Mouse (Mus musculus): Measurements from ENCODE around the gene Zfp93. TPM values are rescaled to one million over a fixed set of nuclear protein-coding genes. Genes with fewer than 3 reads are reported as not detected.

Zfp93 gene
- polyA plus RNA-seq (2016; fragmentation: Nextera tagmentation; extraction: Ambion mirVana), result 7.3 and 8.7 TPM in 2 replicates

DNA sequence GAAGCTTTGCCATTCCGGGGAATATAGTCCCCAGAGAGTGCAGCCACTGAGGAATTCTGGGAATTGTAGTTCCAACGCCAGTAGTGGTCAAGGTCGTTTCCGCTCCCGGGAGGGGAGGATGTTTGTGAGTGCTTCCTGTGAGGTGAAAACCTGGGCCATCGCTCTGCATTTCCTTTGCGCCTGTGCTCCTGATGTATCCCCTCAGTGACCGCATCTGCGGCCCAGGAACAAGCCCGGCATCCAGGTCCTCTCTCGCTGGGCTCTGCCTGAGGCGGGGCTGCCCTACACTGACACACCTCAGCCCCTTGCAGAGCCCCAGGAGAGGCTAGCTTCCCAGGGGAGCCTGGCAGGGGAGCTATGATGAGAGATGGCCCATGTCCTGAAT lies at the start of gene Zfp93:
Gene Zfp93, plus strand, starts transcription at position 133 of the 385 bp plus-strand sequence.
- ATAC-seq (ENCODE audit: low FRiP score), result peak; percentile 93
- Histone ChIP-seq H3K4me2 (replicated peaks) (peak within 1 kb of the TSS; percentile 77), H3K4me1 (0 out of 2 replicates have a peak, but pooled peaks cover 5% of the 10 kb centered on the region), H3K9ac (peak within 1 kb of the TSS; percentile 78), H3K4me3 (peak within 1 kb of the TSS; percentile 56), H3K27me3 (no peaks in the 10 kb centered on the region), H3K36me3 (peaks cover 20% of the 10 kb centered on the region), H3K9me3 (replicated peaks) (no peaks in the 10 kb centered on the region), H3K27ac (peak within 1 kb of the TSS; percentile 80)
- WGBS, result under 1% methylated on average over 12 of the region's 12 CpGs

GRCm38 (mm10) chr7:24237040-24237791 lies 33.0 kb upstream of the Zfp93 start, which contains the start of gene Zfp109:
Gene Zfp109 (minus strand): TSS chr7:24237560.
- peak within 1 kb of the TSS; percentile 68 for H3K4me3 ChIP-seq
- H3K9me3 ChIP-seq (replicated peaks), result no peaks in the 10 kb centered on the region
- WGBS, result 6% methylated on average over 28 of the region's 28 CpGs
- peaks cover 13% of the 10 kb centered on the region; the same call in 1 of the 2 replicates for H3K36me3 ChIP-seq
- peak; percentile 86 for ATAC-seq (ENCODE audit: low FRiP score)
- H3K9ac ChIP-seq, result peak within 1 kb of the TSS; percentile 73
- no peak within 1 kb of the TSS for H3K27ac ChIP-seq
- peak within 1 kb of the TSS; percentile 62 for H3K4me2 ChIP-seq (replicated peaks)
- H3K27me3 ChIP-seq, result peaks cover 2% of the 10 kb centered on the region; the same call in 1 of the 2 replicates
- H3K4me1 ChIP-seq, result peaks cover 7% of the 10 kb centered on the region

DNA sequence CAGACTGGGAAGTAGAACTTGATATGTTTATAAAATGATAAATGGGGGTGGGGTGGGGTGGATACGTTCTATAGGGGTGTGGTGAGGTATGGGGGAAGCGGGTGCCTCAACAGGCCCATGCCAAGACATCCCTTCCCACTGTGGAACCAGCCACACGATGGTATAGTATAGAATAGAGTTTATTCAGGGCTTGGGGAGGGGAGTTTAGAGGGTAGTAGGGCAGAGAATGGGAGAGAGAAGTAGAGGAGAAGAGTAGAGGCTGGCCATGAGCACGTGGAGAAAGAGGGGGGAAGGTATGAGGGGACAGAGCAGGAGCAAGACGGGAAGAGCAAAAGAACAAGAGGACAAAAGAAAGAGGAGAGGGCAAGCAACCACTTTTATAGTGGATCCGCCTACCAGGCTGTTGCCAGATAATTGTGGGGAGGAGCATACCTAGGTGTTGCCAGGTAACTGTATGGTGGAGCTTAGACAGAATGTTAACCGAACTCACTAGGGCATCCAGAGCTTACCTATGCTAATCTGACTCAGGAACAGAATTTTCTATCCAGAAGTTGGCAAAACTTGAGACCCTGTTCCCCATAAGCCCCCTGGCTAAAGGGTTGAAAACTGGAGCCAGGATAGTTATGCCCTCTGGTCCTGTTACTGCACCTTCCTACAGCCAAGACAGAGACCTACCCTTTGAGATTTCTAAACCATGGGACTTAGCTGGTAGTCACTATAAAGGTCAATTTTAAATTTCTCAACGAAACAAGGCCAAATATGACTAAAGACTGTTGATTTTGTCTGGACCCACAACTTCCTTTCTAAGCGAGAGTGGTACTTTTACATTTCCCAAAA lies 16.2 kb upstream of the Zfp93 start:
- peak overlapping the region; percentile 65 for H3K4me2 ChIP-seq (replicated peaks)
- ATAC-seq (ENCODE audit: low FRiP score), result peak; percentile 72
- WGBS, result 65% methylated on average over 9 of the region's 9 CpGs
- H3K9me3 ChIP-seq (replicated peaks), result no peaks in the 10 kb centered on the region
- H3K9ac ChIP-seq, result no peak overlapping the region
- H3K36me3 ChIP-seq, result no peaks in the 10 kb centered on the region
- H3K4me3 ChIP-seq, result peak overlapping the region; percentile 49
- H3K4me1 ChIP-seq, result peaks cover 12% of the 10 kb centered on the region
- no peak overlapping the region for H3K27ac ChIP-seq
- no peaks in the 10 kb centered on the region for H3K27me3 ChIP-seq

DNA sequence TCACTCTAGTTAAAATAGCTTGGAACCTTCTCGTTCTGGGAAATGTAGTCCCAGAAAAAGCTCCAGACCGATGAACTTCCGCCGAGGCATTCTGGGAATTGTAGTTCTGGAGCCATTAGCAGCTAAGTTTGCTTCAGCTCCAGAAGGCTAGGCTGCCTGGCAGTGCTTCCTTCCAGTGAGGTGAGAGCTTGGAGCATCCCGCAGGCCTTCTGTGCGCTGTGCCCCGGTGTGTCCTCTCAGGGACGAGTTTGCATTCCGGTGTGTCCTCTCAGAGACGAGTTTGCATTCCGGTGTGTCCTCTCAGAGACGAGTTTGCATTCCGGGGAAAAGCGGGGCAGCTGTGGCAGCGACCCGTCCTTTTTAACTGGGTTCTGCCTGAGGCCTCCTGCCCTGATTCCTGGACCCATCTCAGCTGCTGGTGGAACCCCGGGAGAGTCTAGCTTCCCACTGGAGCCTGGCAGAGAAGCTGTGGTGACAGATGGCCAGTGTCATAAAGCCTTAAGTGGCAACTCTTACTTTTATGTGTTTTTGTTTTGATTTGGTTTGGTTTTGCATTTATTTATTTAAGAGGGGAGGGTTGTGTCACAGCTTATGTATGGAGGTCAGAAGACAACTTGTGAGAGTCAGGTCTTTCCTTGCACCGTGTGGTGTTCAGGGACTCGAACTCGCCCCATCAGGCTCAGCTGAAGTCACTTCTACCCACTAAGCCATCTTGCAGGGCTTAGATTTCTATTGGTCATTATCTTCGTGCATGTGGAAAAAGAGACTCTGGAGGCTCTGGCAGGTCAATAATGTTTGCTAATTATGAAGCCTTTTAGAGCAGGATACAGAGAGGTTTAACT lies 15.4 kb upstream of the Zfp93 start, which contains the start of gene Zfp108:
Gene Zfp108, plus strand, starts transcription at position 162 of the 842 bp plus-strand sequence.
- H3K4me2 ChIP-seq (replicated peaks), result peak within 1 kb of the TSS; percentile 65
- no peaks in the 10 kb centered on the region for H3K27me3 ChIP-seq
- peak within 1 kb of the TSS; percentile 49 for H3K4me3 ChIP-seq
- peaks cover 12% of the 10 kb centered on the region for H3K4me1 ChIP-seq
- peak within 1 kb of the TSS; percentile 68 for H3K9ac ChIP-seq
- H3K27ac ChIP-seq, result peak within 1 kb of the TSS; percentile 49; the same call in 1 of the 2 replicates
- H3K9me3 ChIP-seq (replicated peaks), result no peaks in the 10 kb centered on the region
- peak; percentile 89 for ATAC-seq (ENCODE audit: low FRiP score)
- peaks cover 3% of the 10 kb centered on the region; the same call in 1 of the 2 replicates for H3K36me3 ChIP-seq
- WGBS, result 21% methylated on average over 21 of the region's 21 CpGs

DNA sequence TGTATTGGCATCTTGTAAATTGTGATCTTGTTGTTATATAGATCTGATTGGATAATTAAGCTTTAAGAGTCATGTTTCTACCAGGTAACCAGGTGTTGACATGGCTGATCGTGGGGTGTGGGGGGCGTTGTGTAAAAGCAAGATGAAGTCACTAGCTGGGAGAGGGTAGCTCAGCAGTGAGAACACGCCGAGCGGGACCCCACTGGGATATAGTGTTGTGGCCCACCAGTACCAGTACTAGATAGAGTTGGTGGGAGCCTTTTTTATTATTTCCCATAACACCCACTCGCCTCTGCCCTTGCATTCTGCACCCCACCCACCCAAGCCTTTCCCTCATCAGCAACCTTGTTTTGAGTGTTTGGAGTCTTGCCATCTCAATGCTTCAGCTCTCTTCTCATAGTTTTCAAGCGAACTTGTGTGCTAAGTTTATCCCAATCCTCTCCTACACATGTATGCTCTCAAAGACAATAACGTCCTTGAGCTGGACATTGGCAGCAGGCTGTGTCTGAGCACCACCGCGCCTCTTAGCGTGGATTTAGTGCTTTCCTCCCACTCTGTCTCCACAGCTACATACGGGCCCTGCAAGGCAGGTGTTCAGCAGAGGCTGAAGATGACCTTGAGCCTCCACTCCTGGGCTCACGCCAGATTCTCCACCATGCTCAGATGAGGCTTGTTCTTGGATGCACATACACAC lies 10.8 kb upstream of the Zfp93 start:
- H3K27ac ChIP-seq, result no peak overlapping the region
- ATAC-seq (ENCODE audit: low FRiP score), result no peak
- H3K4me1 ChIP-seq, result peaks cover 8% of the 10 kb centered on the region
- 85% methylated on average over 13 of the region's 13 CpGs for WGBS
- no peaks in the 10 kb centered on the region for H3K27me3 ChIP-seq
- no peak overlapping the region for H3K9ac ChIP-seq
- peaks cover 19% of the 10 kb centered on the region for H3K36me3 ChIP-seq
- no peak overlapping the region for H3K4me3 ChIP-seq
- no peaks in the 10 kb centered on the region for H3K9me3 ChIP-seq (replicated peaks)
- H3K4me2 ChIP-seq (replicated peaks), result no peak overlapping the region

GRCm38 (mm10) chr7:24260000-24260312 lies 10.3 kb upstream of the Zfp93 start:
- peaks cover 19% of the 10 kb centered on the region for H3K36me3 ChIP-seq
- H3K9me3 ChIP-seq (replicated peaks), result no peaks in the 10 kb centered on the region
- H3K27ac ChIP-seq, result no peak overlapping the region
- H3K4me1 ChIP-seq, result peaks cover 6% of the 10 kb centered on the region
- no peaks in the 10 kb centered on the region for H3K27me3 ChIP-seq
- no peak overlapping the region for H3K9ac ChIP-seq
- 89% methylated on average over 4 of the region's 4 CpGs for WGBS
- no peak overlapping the region for H3K4me2 ChIP-seq (replicated peaks)
- ATAC-seq (ENCODE audit: low FRiP score), result no peak
- no peak overlapping the region for H3K4me3 ChIP-seq

- Histone ChIP-seq H3K27ac (no peak overlapping the region), H3K9ac (no peak overlapping the region), H3K36me3 (peaks cover 1% of the 10 kb centered on the region; the same call in 1 of the 2 replicates), H3K4me1 (0 out of 2 replicates have a peak, but pooled peaks cover 5% of the 10 kb centered on the region), H3K9me3 (replicated peaks) (no peaks in the 10 kb centered on the region), H3K4me3 (no peak overlapping the region), H3K4me2 (replicated peaks) (no peak overlapping the region), H3K27me3 (no peaks in the 10 kb centered on the region)
- no peak for ATAC-seq (ENCODE audit: low FRiP score)
- WGBS, result 70% methylated on average over 24 of the region's 24 CpGs
These were observed 1.8 kb upstream of the Zfp93 start for GRCm38 (mm10) chr7:24268176-24269155.

- no peak overlapping the region for H3K4me3 ChIP-seq
- WGBS, result 84% methylated on average over 3 of the region's 3 CpGs
- H3K36me3 ChIP-seq, result peaks cover 9% of the 10 kb centered on the region
- peak; percentile 17; the same call in 1 of the 2 replicates for ATAC-seq (ENCODE audit: low FRiP score)
- H3K4me2 ChIP-seq (replicated peaks), result no peak overlapping the region
- H3K4me1 ChIP-seq, result 0 out of 2 replicates have a peak, but pooled peaks cover 5% of the 10 kb centered on the region
- no peaks in the 10 kb centered on the region for H3K27me3 ChIP-seq
- no peak overlapping the region for H3K27ac ChIP-seq
- H3K9me3 ChIP-seq (replicated peaks), result no peaks in the 10 kb centered on the region
- H3K9ac ChIP-seq, result no peak overlapping the region
These were observed 964 bp upstream of the Zfp93 start for GRCm38 (mm10) chr7:24269256-24269655.

- 33% methylated on average over 7 of the region's 7 CpGs for WGBS
- H3K27me3 ChIP-seq, result no peaks in the 10 kb centered on the region
- peak overlapping the region; percentile 77 for H3K4me2 ChIP-seq (replicated peaks)
- 0 out of 2 replicates have a peak, but pooled peaks cover 5% of the 10 kb centered on the region for H3K4me1 ChIP-seq
- H3K9ac ChIP-seq, result peak overlapping the region; percentile 78
- H3K4me3 ChIP-seq, result peak overlapping the region; percentile 56
- peak; percentile 77 for ATAC-seq (ENCODE audit: low FRiP score)
- peak overlapping the region; percentile 80; the same call in 1 of the 2 replicates for H3K27ac ChIP-seq
- H3K9me3 ChIP-seq (replicated peaks), result no peaks in the 10 kb centered on the region
- peaks cover 15% of the 10 kb centered on the region for H3K36me3 ChIP-seq
These were observed 443 bp upstream of the Zfp93 start for GRCm38 (mm10) chr7:24269667-24270287.

- ATAC-seq (ENCODE audit: low FRiP score), result no peak
- H3K9ac ChIP-seq, result no peak overlapping the region
- H3K9me3 ChIP-seq (replicated peaks), result no peaks in the 10 kb centered on the region
- H3K4me1 ChIP-seq, result 0 out of 2 replicates have a peak, but pooled peaks cover 5% of the 10 kb centered on the region
- H3K27me3 ChIP-seq, result no peaks in the 10 kb centered on the region
- H3K36me3 ChIP-seq, result peaks cover 28% of the 10 kb centered on the region
- no peak overlapping the region for H3K4me2 ChIP-seq (replicated peaks)
- WGBS, result 92% methylated on average over 6 of the region's 6 CpGs
- no peak overlapping the region for H3K4me3 ChIP-seq
- H3K27ac ChIP-seq, result no peak overlapping the region
These were observed 971 bp downstream of the Zfp93 start for GRCm38 (mm10) chr7:24271191-24271590.

Data from hindbrain, embryonic 12.5 days (tissue).